Mouse (Mus musculus): ENCODE data around the gene Bhmt2. TPM values are rescaled to one million over a fixed set of nuclear protein-coding genes. Genes with fewer than 3 reads are reported as not detected.

Bhmt2 gene
- polyA plus RNA-seq, 1 experiment from 2014 or later = 0.13 TPM

- ATAC-seq (ENCODE audit: low FRiP score, low TSS enrichment) (no peak), DNase-seq (ENCODE audit: low spot score) (no peak)
- TF ChIP-seq EP300 (optimal IDR thresholded peaks at IDR 0.05) = no peak
- no peak for TF ChIP-seq CTCF (IDR thresholded peaks at IDR 0.05; ENCODE audit: low read depth)
- Histone ChIP-seq H3K27me3 (ENCODE audit: control insufficient read depth, insufficient read depth, low read length) (no peaks in the 10 kb centered on the region), H3K36me3 (ENCODE audit: control insufficient read depth, insufficient read depth, low read length) (no peaks in the 10 kb centered on the region), H3K9ac (ENCODE audit: low read length) (no peak overlapping the region), H3K27ac (replicated peaks) (no peak overlapping the region), H3K4me2 (replicated peaks; ENCODE audit: low read depth) (no peak overlapping the region), H3K4me3 (ENCODE audit: low read depth, low read length) (no peak overlapping the region), H3K9me3 (ENCODE audit: control insufficient read depth, low read length) (no peaks in the 10 kb centered on the region), H3K4me1 (replicated peaks; ENCODE audit: control insufficient read depth, insufficient read depth) (no peaks in the 10 kb centered on the region)
- WGBS = 35% methylated on average over 6 of the region's 6 CpGs
Measured at GRCm38 (mm10) chr13:93628861-93629260, 45.2 kb downstream of the Bhmt2 start.

GRCm38 (mm10) chr13:93614361-93614948 is 59.6 kb downstream of the Bhmt2 start:
- no peaks in the 10 kb centered on the region for H3K27me3 ChIP-seq (ENCODE audit: control insufficient read depth, insufficient read depth, low read length)
- DNase-seq (ENCODE audit: low spot score) (peak; percentile 52), ATAC-seq (ENCODE audit: low FRiP score, low TSS enrichment) (peak; percentile 84)
- no peak overlapping the region for H3K9ac ChIP-seq (ENCODE audit: low read length)
- no peaks in the 10 kb centered on the region for H3K4me1 ChIP-seq (replicated peaks; ENCODE audit: control insufficient read depth, insufficient read depth)
- H3K9me3 ChIP-seq (ENCODE audit: control insufficient read depth, low read length) = no peaks in the 10 kb centered on the region
- 14% methylated on average over 4 of the region's 6 CpGs for WGBS
- no peak overlapping the region for H3K4me2 ChIP-seq (replicated peaks; ENCODE audit: low read depth)
- H3K4me3 ChIP-seq (ENCODE audit: low read depth, low read length) = no peak overlapping the region
- H3K27ac ChIP-seq (replicated peaks) = no peak overlapping the region
- TF ChIP-seq CTCF (IDR thresholded peaks at IDR 0.05; ENCODE audit: low read depth) (no peak), EP300 (optimal IDR thresholded peaks at IDR 0.05) (no peak)
- no peaks in the 10 kb centered on the region for H3K36me3 ChIP-seq (ENCODE audit: control insufficient read depth, insufficient read depth, low read length)

- Histone ChIP-seq H3K4me2 (replicated peaks; ENCODE audit: low read depth) (no peak overlapping the region), H3K9ac (ENCODE audit: low read length) (no peak overlapping the region), H3K36me3 (ENCODE audit: control insufficient read depth, insufficient read depth, low read length) (no peaks in the 10 kb centered on the region), H3K27ac (replicated peaks) (no peak overlapping the region), H3K27me3 (ENCODE audit: control insufficient read depth, insufficient read depth, low read length) (no peaks in the 10 kb centered on the region), H3K4me1 (replicated peaks; ENCODE audit: control insufficient read depth, insufficient read depth) (no peaks in the 10 kb centered on the region), H3K9me3 (ENCODE audit: control insufficient read depth, low read length) (no peaks in the 10 kb centered on the region), H3K4me3 (ENCODE audit: low read depth, low read length) (no peak overlapping the region)
- ATAC-seq (ENCODE audit: low FRiP score, low TSS enrichment) (no peak), DNase-seq (ENCODE audit: low spot score) (no peak)
- 57% methylated on average over 4 of the region's 4 CpGs for WGBS
- TF ChIP-seq CTCF (IDR thresholded peaks at IDR 0.05; ENCODE audit: low read depth) (peak; percentile 56), EP300 (optimal IDR thresholded peaks at IDR 0.05) (no peak)
Measured at GRCm38 (mm10) chr13:93613771-93614170, 60.3 kb downstream of the Bhmt2 start.

- DNase-seq (ENCODE audit: low spot score) = peak; percentile 75
- no peak overlapping the region for H3K4me2 ChIP-seq (replicated peaks; ENCODE audit: low read depth)
- 38% methylated on average over 19 of the region's 19 CpGs for WGBS
Measured at GRCm38 (mm10) chr13:93612660-93613607, 61.2 kb downstream of the Bhmt2 start.

GRCm38 (mm10) chr13:93608476-93608875 is 65.6 kb downstream of the Bhmt2 start:
- H3K27ac ChIP-seq (replicated peaks) = no peak overlapping the region
- no peaks in the 10 kb centered on the region for H3K27me3 ChIP-seq (ENCODE audit: control insufficient read depth, insufficient read depth, low read length)
- no peaks in the 10 kb centered on the region for H3K36me3 ChIP-seq (ENCODE audit: control insufficient read depth, insufficient read depth, low read length)
- ATAC-seq (ENCODE audit: low FRiP score, low TSS enrichment) = no peak
- TF ChIP-seq CTCF (IDR thresholded peaks at IDR 0.05; ENCODE audit: low read depth) (no peak), EP300 (optimal IDR thresholded peaks at IDR 0.05) (no peak)
- no peak overlapping the region for H3K4me3 ChIP-seq (ENCODE audit: low read depth, low read length)
- no peak overlapping the region for H3K9ac ChIP-seq (ENCODE audit: low read length)
- 63% methylated on average over 2 of the region's 2 CpGs for WGBS
- no peak overlapping the region for H3K4me2 ChIP-seq (replicated peaks; ENCODE audit: low read depth)
- no peaks in the 10 kb centered on the region for H3K9me3 ChIP-seq (ENCODE audit: control insufficient read depth, low read length)
- no peak for DNase-seq (ENCODE audit: low spot score)
- H3K4me1 ChIP-seq (replicated peaks; ENCODE audit: control insufficient read depth, insufficient read depth) = no peaks in the 10 kb centered on the region

More at GRCm38 (mm10) chr13:93612660-93613607, 61.2 kb downstream of the Bhmt2 start:
- peak; percentile 49 for ATAC-seq (ENCODE audit: low FRiP score, low TSS enrichment)
- TF ChIP-seq CTCF (IDR thresholded peaks at IDR 0.05; ENCODE audit: low read depth) = peak; percentile 96
- peak; percentile 43 for TF ChIP-seq EP300 (optimal IDR thresholded peaks at IDR 0.05)
- H3K4me3 ChIP-seq (ENCODE audit: low read depth, low read length) = no peak overlapping the region
- H3K9me3 ChIP-seq (ENCODE audit: control insufficient read depth, low read length) = no peaks in the 10 kb centered on the region
- no peaks in the 10 kb centered on the region for H3K4me1 ChIP-seq (replicated peaks; ENCODE audit: control insufficient read depth, insufficient read depth)
- no peaks in the 10 kb centered on the region for H3K27me3 ChIP-seq (ENCODE audit: control insufficient read depth, insufficient read depth, low read length)
- peak overlapping the region; percentile 18; the same call in 1 of the 2 replicates for H3K27ac ChIP-seq (replicated peaks)
- H3K36me3 ChIP-seq (ENCODE audit: control insufficient read depth, insufficient read depth, low read length) = no peaks in the 10 kb centered on the region
- H3K9ac ChIP-seq (ENCODE audit: low read length) = no peak overlapping the region

GRCm38 (mm10) chr13:93607701-93608100 is 66.4 kb downstream of the Bhmt2 start:
- no peak for DNase-seq (ENCODE audit: low spot score)
- no peaks in the 10 kb centered on the region for H3K36me3 ChIP-seq (ENCODE audit: control insufficient read depth, insufficient read depth, low read length)
- H3K27ac ChIP-seq (replicated peaks) = no peak overlapping the region
- no peak overlapping the region for H3K4me3 ChIP-seq (ENCODE audit: low read depth, low read length)
- no peak overlapping the region for H3K9ac ChIP-seq (ENCODE audit: low read length)
- H3K4me1 ChIP-seq (replicated peaks; ENCODE audit: control insufficient read depth, insufficient read depth) = no peaks in the 10 kb centered on the region
- H3K4me2 ChIP-seq (replicated peaks; ENCODE audit: low read depth) = no peak overlapping the region
- H3K9me3 ChIP-seq (ENCODE audit: control insufficient read depth, low read length) = no peaks in the 10 kb centered on the region
- WGBS = 88% methylated on average over 3 of the region's 3 CpGs
- H3K27me3 ChIP-seq (ENCODE audit: control insufficient read depth, insufficient read depth, low read length) = no peaks in the 10 kb centered on the region
- no peak for ATAC-seq (ENCODE audit: low FRiP score, low TSS enrichment)
- TF ChIP-seq EP300 (optimal IDR thresholded peaks at IDR 0.05) (no peak), CTCF (IDR thresholded peaks at IDR 0.05; ENCODE audit: low read depth) (no peak)
